9 mouse cellular contexts compared by ENCODE assay signal in genomic region chr19:55218741-55219221, GRCm38 (mm10). TPM values are rescaled to one million over a fixed set of nuclear protein-coding genes. Genes with fewer than 3 reads are reported as not detected.
DNase-seq lines count a peak whose midpoint lies in the region; ATAC-seq and TF ChIP-seq lines count a peak whose summit lies in the region.
"Had no signal": no experiment of that assay in that cellular context is flagged by ENCODE, and none has a peak within 500 bp of the region (broad histone marks: within the 10 kb centered on the region; RNA-seq: fewer than 3 reads in every experiment).

No protein-coding gene starts in this region.

- H3K36me3 ChIP-seq in kidney, postnatal 0 days (ENCODE audit: insufficient read depth, low read length): no peaks in the 10 kb centered on the region
- H3K36me3 ChIP-seq in embryonic facial prominence, embryonic 12.5 days: no peaks in the 10 kb centered on the region
- no peaks in the 10 kb centered on the region for H3K36me3 ChIP-seq in limb, embryonic 11.5 days (ENCODE audit: control insufficient read depth, insufficient read depth, low read length)
- no peaks in the 10 kb centered on the region for H3K36me3 ChIP-seq in neural tube, embryonic 13.5 days

- WGBS in kidney, postnatal 0 days: 27% methylated on average over 12 of the region's 12 CpGs
- WGBS in embryonic facial prominence, embryonic 12.5 days: 16% methylated on average over 12 of the region's 12 CpGs
- WGBS in limb, embryonic 11.5 days: 28% methylated on average over 12 of the region's 12 CpGs
- 29% methylated on average over 12 of the region's 12 CpGs for WGBS in neural tube, embryonic 13.5 days

- DNase-seq in kidney, postnatal 0 days (ENCODE audit: low spot score): no peak
- no peak for DNase-seq in kidney, adult 11 months
- DNase-seq in limb, embryonic 11.5 days (ENCODE audit: low spot score): no peak
- DNase-seq in right cerebral cortex, adult 2 months (ENCODE audit: low spot score in 2 of 2): no peak
- no peak for DNase-seq in left cerebral cortex, postnatal 10 days (ENCODE audit: extremely low spot score in 1 of 2, low spot score in 2 of 2)
- DNase-seq in Muller cell, postnatal 12 days (ENCODE audit: inconsistent ontology term): no peak

- peak overlapping the region; percentile 54 for H3K4me2 ChIP-seq in kidney, postnatal 0 days (ENCODE audit: low read length)
- peak overlapping the region; percentile 48 for H3K4me2 ChIP-seq in embryonic facial prominence, embryonic 12.5 days (replicated peaks)
- H3K4me2 ChIP-seq in limb, embryonic 11.5 days (ENCODE audit: low read depth, severe bottlenecking): peak overlapping the region; percentile 40
- peak overlapping the region; percentile 62 for H3K4me2 ChIP-seq in neural tube, embryonic 13.5 days

- no peaks in the 10 kb centered on the region for H3K27me3 ChIP-seq in kidney, postnatal 0 days (ENCODE audit: insufficient read depth, low read length)
- no peaks in the 10 kb centered on the region for H3K27me3 ChIP-seq in embryonic facial prominence, embryonic 12.5 days
- no peaks in the 10 kb centered on the region for H3K27me3 ChIP-seq in limb, embryonic 11.5 days (ENCODE audit: control insufficient read depth, insufficient read depth, low read length)
- peaks cover 4% of the 10 kb centered on the region; the same call in 1 of the 2 replicates for H3K27me3 ChIP-seq in neural tube, embryonic 13.5 days

- peak; percentile 15; the same call in 1 of the 2 replicates for ATAC-seq in kidney, postnatal 0 days (replicated peaks; ENCODE audit: low FRiP score, low read depth)
- no peak for ATAC-seq in embryonic facial prominence, embryonic 12.5 days (ENCODE audit: insufficient number of reproducible peaks, insufficient read depth, low FRiP score, low TSS enrichment)
- no peak for ATAC-seq in limb, embryonic 11.5 days (ENCODE audit: insufficient number of reproducible peaks, low FRiP score, low TSS enrichment, low read depth)
- no peak for ATAC-seq in neural tube, embryonic 13.5 days (ENCODE audit: low read depth)

- no peaks in the 10 kb centered on the region for H3K9me3 ChIP-seq in kidney, postnatal 0 days (replicated peaks; ENCODE audit: low read length)
- H3K9me3 ChIP-seq in embryonic facial prominence, embryonic 12.5 days: no peaks in the 10 kb centered on the region
- H3K9me3 ChIP-seq in limb, embryonic 11.5 days (ENCODE audit: control insufficient read depth, low read length): no peaks in the 10 kb centered on the region
- no peaks in the 10 kb centered on the region for H3K9me3 ChIP-seq in neural tube, embryonic 13.5 days

- 0 out of 2 replicates have a peak overlapping the region, but pooled peaks have one; percentile 31 for H3K9ac ChIP-seq in kidney, postnatal 0 days (ENCODE audit: low read depth, low read length)
- H3K9ac ChIP-seq in embryonic facial prominence, embryonic 12.5 days: peak overlapping the region; percentile 27; the same call in 1 of the 2 replicates
- H3K9ac ChIP-seq in limb, embryonic 11.5 days (ENCODE audit: low read length): no peak overlapping the region
- H3K9ac ChIP-seq in neural tube, embryonic 13.5 days: peak overlapping the region; percentile 68

- no peaks in the 10 kb centered on the region; the same call in 1 of the 2 replicates for H3K4me1 ChIP-seq in kidney, postnatal 0 days (replicated peaks; ENCODE audit: insufficient read depth, low read length)
- no peaks in the 10 kb centered on the region for H3K4me1 ChIP-seq in embryonic facial prominence, embryonic 12.5 days
- 0 out of 2 replicates have a peak, but pooled peaks cover 4% of the 10 kb centered on the region for H3K4me1 ChIP-seq in limb, embryonic 11.5 days (ENCODE audit: control insufficient read depth, insufficient read depth, low read length)
- peaks cover 13% of the 10 kb centered on the region for H3K4me1 ChIP-seq in neural tube, embryonic 13.5 days (replicated peaks)

- H3K27ac ChIP-seq in kidney, postnatal 0 days: peak overlapping the region; percentile 40; the same call in 1 of the 2 replicates
- H3K27ac ChIP-seq in embryonic facial prominence, embryonic 12.5 days: no peak overlapping the region
- no peak overlapping the region for H3K27ac ChIP-seq in limb, embryonic 11.5 days (replicated peaks; ENCODE audit: low read depth, low read length)
- no peak overlapping the region for H3K27ac ChIP-seq in neural tube, embryonic 13.5 days (replicated peaks)

- no peak for TF ChIP-seq CTCF in kidney, postnatal 0 days (IDR thresholded peaks at IDR 0.05; ENCODE audit: low read depth)

- peak overlapping the region; percentile 24 for H3K4me3 ChIP-seq in kidney, postnatal 0 days (replicated peaks; ENCODE audit: low read depth, low read length)
- peak overlapping the region; percentile 27 for H3K4me3 ChIP-seq in embryonic facial prominence, embryonic 12.5 days
- no peak overlapping the region for H3K4me3 ChIP-seq in limb, embryonic 11.5 days (ENCODE audit: low read depth, low read length)
- H3K4me3 ChIP-seq in neural tube, embryonic 13.5 days: peak overlapping the region; percentile 42

- intact Hi-C loops in left cerebral cortex, postnatal 10 days (cut with DNase I): loop anchor here (2.0 kb wide), 1 partner anchor 86 kb away; no protein-coding TSS in a partner anchor

RNA-seq across cellular contexts. Expression of gene Gucy2g, which starts 22.3 kb away (rescaled TPM):
- polyA plus RNA-seq in kidney, postnatal 0 days (2015; fragmentation: Nextera tagmentation; extraction: Ambion mirVana): 0.34 and 0.36 TPM in 2 replicates
- polyA plus RNA-seq in embryonic facial prominence, embryonic 12.5 days (2016; fragmentation: Nextera tagmentation; extraction: Ambion mirVana): not detected in 2 replicates
- polyA plus RNA-seq in limb, embryonic 11.5 days (2014; fragmentation: Nextera tagmentation; extraction: Ambion mirVana): not detected in 2 replicates
- not detected in 2 replicates for polyA plus RNA-seq in neural tube, embryonic 13.5 days (2015; fragmentation: Nextera tagmentation; extraction: Ambion mirVana)
- total RNA-seq in left cerebral cortex, postnatal 10 days (2021): 1 to 10 TPM; 2.4 to 2.7 TPM

RNA-seq across cellular contexts. Expression of gene Acsl5, which starts 33.0 kb away (rescaled TPM):
- polyA plus RNA-seq in kidney, postnatal 0 days (2015; fragmentation: Nextera tagmentation; extraction: Ambion mirVana): 60.6 and 64.8 TPM in 2 replicates
- 24.2 and 26.3 TPM in 2 replicates for polyA plus RNA-seq in embryonic facial prominence, embryonic 12.5 days (2016; fragmentation: Nextera tagmentation; extraction: Ambion mirVana)
- 19.0 and 19.8 TPM in 2 replicates for polyA plus RNA-seq in limb, embryonic 11.5 days (2014; fragmentation: Nextera tagmentation; extraction: Ambion mirVana)
- 17.1 and 24.2 TPM in 2 replicates for polyA plus RNA-seq in neural tube, embryonic 13.5 days (2015; fragmentation: Nextera tagmentation; extraction: Ambion mirVana)
- 10 to 100 TPM; 38.9 to 40.2 TPM for total RNA-seq in left cerebral cortex, postnatal 10 days (2021)

RNA-seq across cellular contexts. Expression of gene Tectb, which starts 38.2 kb away (rescaled TPM):
- 0.05 TPM in 1 of 2 replicates, not detected in the other for polyA plus RNA-seq in kidney, postnatal 0 days (2015; fragmentation: Nextera tagmentation; extraction: Ambion mirVana)
- 0.15 and 0.27 TPM in 2 replicates for polyA plus RNA-seq in embryonic facial prominence, embryonic 12.5 days (2016; fragmentation: Nextera tagmentation; extraction: Ambion mirVana)
- not detected in 2 replicates for polyA plus RNA-seq in limb, embryonic 11.5 days (2014; fragmentation: Nextera tagmentation; extraction: Ambion mirVana)
- polyA plus RNA-seq in neural tube, embryonic 13.5 days (2015; fragmentation: Nextera tagmentation; extraction: Ambion mirVana): 0.27 and 0.29 TPM in 2 replicates
- total RNA-seq in left cerebral cortex, postnatal 10 days (2021): under 1 TPM in 1 of 2 experiments, not detected in 1; 0.32 TPM
- polyA plus RNA-seq: spleen, adult 2 months had no signal
